Mouse (Mus musculus) bone marrow macrophage, adult 2 months (primary cell): Measurements from ENCODE around the gene Hmgb1. TPM values are rescaled to one million over a fixed set of nuclear protein-coding genes. Genes with fewer than 3 reads are reported as not detected.

Experiments used
- H3K27ac ChIP-seq: 2 replicates; pipeline ENCODE4 v1.5.1; 2012; ENCODE audit warnings: low read depth, low read length; ENCODE audit not compliant: insufficient read depth
- H3K4me1 ChIP-seq: 2 replicates; pipeline ENCODE4 v1.6.1; 2012; ENCODE audit warnings: low read length; ENCODE audit not compliant: control insufficient read depth, insufficient read depth
- H3K4me3 ChIP-seq: 2 replicates; pipeline ENCODE4 v1.5.1; 2012; ENCODE audit warnings: mild to moderate bottlenecking, low read length, moderate library complexity; ENCODE audit not compliant: insufficient read depth
- CTCF ChIP-seq: IDR thresholded peaks from 2 replicates; pipeline ENCODE4 v1.5.1; 2012; ENCODE audit warnings: low read depth, mild to moderate bottlenecking, low read length, moderate library complexity
- POLR2A ChIP-seq: IDR thresholded peaks from 2 replicates; pipeline ENCODE4 v1.6.1; 2012; ENCODE audit warnings: mild to moderate bottlenecking, low read depth, low read length, borderline replicate concordance
- polyA plus RNA-seq: library from polyadenylated mRNA; stranded (reverse); fragments of >200 nt; gene quantifications from 2 replicates; pipeline ENCODE4 v1.2.4, GENCODE M21; 2012; ENCODE audit not compliant: missing spikeins, insufficient read depth, insufficient read length

Gene Hmgb1
- polyA plus RNA-seq, 1 experiment: 89.1 TPM

DNA sequence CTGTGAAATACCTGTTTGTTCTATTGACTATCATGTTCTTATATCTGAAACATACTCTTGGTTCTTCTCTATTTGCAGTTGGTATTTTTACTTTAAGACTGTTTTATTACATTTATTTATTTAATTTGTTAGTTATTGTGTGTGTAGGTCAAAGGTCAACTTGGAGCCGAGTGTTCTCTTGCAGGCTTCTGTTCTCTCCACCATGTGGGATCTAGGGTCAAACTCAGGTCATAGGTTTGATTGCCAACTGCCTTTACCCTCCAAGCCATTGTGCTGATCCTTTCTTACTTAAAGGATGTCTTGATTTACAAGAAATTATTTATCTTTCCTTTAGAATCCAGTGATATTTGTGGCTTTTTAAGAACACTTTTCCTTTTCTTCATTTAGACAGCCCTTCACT is 12.3 kb upstream of the Hmgb1 start:
- H3K4me3 ChIP-seq: no peak overlapping the region
- TF ChIP-seq POLR2A: no peak
- no peak for TF ChIP-seq CTCF
- peaks cover 2% of the 10 kb centered on the region; the same call in 1 of the 2 replicates for H3K4me1 ChIP-seq
- H3K27ac ChIP-seq: no peak overlapping the region

GRCm38 (mm10) chr5:149190160-149190559 is 5.9 kb upstream of the Hmgb1 start:
- H3K4me1 ChIP-seq: peaks cover 7% of the 10 kb centered on the region; the same call in 1 of the 2 replicates
- H3K4me3 ChIP-seq: no peak overlapping the region
- no peak for TF ChIP-seq POLR2A
- TF ChIP-seq CTCF: no peak
- no peak overlapping the region for H3K27ac ChIP-seq

- H3K4me1 ChIP-seq: peaks cover 13% of the 10 kb centered on the region
- no peak overlapping the region for H3K27ac ChIP-seq
- TF ChIP-seq CTCF (no peak), POLR2A (no peak)
- H3K4me3 ChIP-seq: peak overlapping the region; percentile 19
Observed at GRCm38 (mm10) chr5:149185806-149186205, 1.5 kb upstream of the Hmgb1 start.

DNA sequence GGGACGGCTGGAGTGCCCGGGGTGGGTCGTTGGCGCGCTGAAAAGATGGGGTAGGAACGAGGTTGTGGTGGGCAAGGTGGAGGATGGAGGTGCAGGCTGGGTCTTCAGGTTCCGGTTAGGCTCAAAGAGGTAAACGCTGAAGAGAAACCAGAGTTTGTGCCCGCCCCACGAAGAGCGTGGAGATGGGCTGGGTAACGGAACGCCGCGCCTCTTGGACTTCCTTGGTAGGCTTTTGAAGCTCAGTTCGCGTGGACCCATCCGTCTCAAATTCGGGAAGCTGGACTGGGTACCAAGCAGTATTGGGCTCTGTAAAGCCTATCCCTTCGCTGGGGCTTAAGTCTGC is 526 bp upstream of the Hmgb1 start:
- Histone ChIP-seq H3K4me3 (peak overlapping the region; percentile 68), H3K4me1 (peaks cover 13% of the 10 kb centered on the region), H3K27ac (peak overlapping the region; percentile 81)
- TF ChIP-seq CTCF: no peak
- no peak for TF ChIP-seq POLR2A

- TF ChIP-seq POLR2A: no peak; the same call in 1 of the 2 replicates
- TF ChIP-seq CTCF: no peak
- peaks cover 13% of the 10 kb centered on the region for H3K4me1 ChIP-seq
- H3K27ac ChIP-seq: peak overlapping the region; percentile 100
- peak overlapping the region; percentile 97 for H3K4me3 ChIP-seq
Observed at GRCm38 (mm10) chr5:149183721-149184103, 577 bp downstream of the Hmgb1 start.

- Histone ChIP-seq H3K4me3 (peak overlapping the region; percentile 97; the same call in 1 of the 2 replicates), H3K27ac (peak overlapping the region; percentile 100), H3K4me1 (peaks cover 13% of the 10 kb centered on the region)
- TF ChIP-seq POLR2A (no peak), CTCF (no peak)
Observed at GRCm38 (mm10) chr5:149183122-149183521, 1.2 kb downstream of the Hmgb1 start.

DNA sequence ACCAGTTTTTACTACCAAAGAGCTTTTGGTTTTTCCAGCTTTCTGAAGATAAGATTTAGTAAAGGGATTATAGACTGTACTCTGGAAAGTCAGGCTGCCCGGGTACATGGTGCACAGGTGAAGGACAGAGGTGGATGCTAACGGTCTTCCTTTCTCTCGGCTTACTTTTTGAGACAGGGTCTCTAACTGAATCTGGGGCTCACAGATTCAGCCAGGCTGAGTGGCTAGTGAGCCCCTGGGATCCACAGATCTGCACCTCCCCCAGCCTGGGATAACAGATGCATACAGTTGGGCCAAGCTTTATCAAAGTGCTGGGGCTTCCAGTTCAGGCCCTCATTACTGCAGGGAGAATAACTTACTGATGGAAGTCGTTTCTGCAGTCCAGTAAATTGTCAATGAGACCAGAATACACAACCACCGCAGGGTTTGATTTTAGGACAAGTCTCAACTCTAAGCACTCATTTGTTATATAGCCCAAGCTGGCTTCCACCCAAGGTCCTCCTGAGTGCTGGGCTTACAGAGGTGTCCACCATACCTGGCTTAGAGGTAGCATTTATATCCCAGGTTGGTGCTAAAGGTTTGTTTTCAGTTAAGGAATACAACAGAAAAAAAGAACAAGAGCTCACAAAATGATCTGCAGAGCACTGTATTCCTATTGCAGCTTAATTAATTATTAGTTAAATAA is 2.0 kb downstream of the Hmgb1 start:
- Histone ChIP-seq H3K4me1 (peaks cover 13% of the 10 kb centered on the region), H3K27ac (no peak overlapping the region), H3K4me3 (no peak overlapping the region)
- TF ChIP-seq POLR2A (no peak), CTCF (no peak)

- no peak for TF ChIP-seq POLR2A
- TF ChIP-seq CTCF: no peak
- Histone ChIP-seq H3K4me3 (no peak overlapping the region), H3K27ac (no peak overlapping the region)
Observed at GRCm38 (mm10) chr5:149179826-149180225, 4.5 kb downstream of the Hmgb1 start.

GRCm38 (mm10) chr5:149178095-149178494 is 6.2 kb downstream of the Hmgb1 start:
- TF ChIP-seq CTCF (no peak), POLR2A (no peak)
- Histone ChIP-seq H3K27ac (no peak overlapping the region), H3K4me3 (no peak overlapping the region), H3K4me1 (peaks cover 5% of the 10 kb centered on the region; the same call in 1 of the 2 replicates)

More at GRCm38 (mm10) chr5:149179826-149180225, 4.5 kb downstream of the Hmgb1 start:
- H3K4me1 ChIP-seq: peaks cover 5% of the 10 kb centered on the region; the same call in 1 of the 2 replicates

GRCm38 (mm10) chr5:149175736-149176135 is 8.6 kb downstream of the Hmgb1 start:
- TF ChIP-seq POLR2A (no peak), CTCF (no peak)
- Histone ChIP-seq H3K4me3 (no peak overlapping the region), H3K27ac (no peak overlapping the region), H3K4me1 (no peaks in the 10 kb centered on the region)
